Mouse (Mus musculus) small intestine, adult 2 months (tissue): ENCODE data around the gene Aspg.

Experiments used
- CTCF ChIP-seq: fragments of 200-500 bp; IDR thresholded peaks from 2 replicates; pipeline ENCODE4 v1.5.1; 2012; ENCODE audit warnings: low read depth, mild to moderate bottlenecking, control low read depth, inconsistent platforms, low read length, moderate library complexity, mixed read lengths; ENCODE audit not compliant: insufficient replicate concordance, insufficient read length; ENCODE audit errors: extremely low read depth
- POLR2A ChIP-seq: fragments of 200-500 bp; IDR thresholded peaks from 2 replicates; pipeline ENCODE4 v1.6.1; 2012; ENCODE audit warnings: low read depth, mild to moderate bottlenecking, control low read depth, inconsistent platforms, low read length, moderate library complexity

DNA sequence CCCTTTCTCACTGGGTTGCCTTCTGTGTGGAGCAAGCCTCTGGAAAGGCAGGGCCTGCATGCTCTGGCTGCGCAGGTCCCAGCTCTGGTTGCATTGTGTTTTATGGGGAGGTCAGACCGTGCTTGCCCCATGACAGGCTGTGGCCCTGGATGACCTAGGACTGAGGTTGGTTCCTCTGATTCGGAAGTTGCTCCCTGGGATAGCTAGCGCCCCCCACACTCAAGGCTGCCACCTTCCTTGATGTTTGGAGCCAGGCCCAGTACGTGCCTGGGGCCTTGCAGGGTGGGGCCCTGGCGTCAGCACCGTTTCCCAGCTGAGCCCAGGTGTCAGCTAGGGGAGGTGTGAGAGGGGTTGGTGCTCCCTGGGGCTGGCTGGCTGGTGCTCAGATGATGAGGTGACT lies 43.5 kb downstream of the Aspg start:
- TF ChIP-seq POLR2A (no peak), CTCF (no peak)
